Mouse (Mus musculus) heart, adult 8-10 months (tissue): Measurements from ENCODE around the gene Dnajc24. TPM values are rescaled to one million over a fixed set of nuclear protein-coding genes. Genes with fewer than 3 reads are reported as not detected.
A peak's percentile ranks its signal among the peaks of the same experiment; 100 is the strongest.

Source experiments
- DNase-seq: peaks from one replicate; pipeline ENCODE4 v3.0.0; 2022; ENCODE audit warnings: low spot score
- microRNA-seq: library from miRNA; unstranded; fragments of <30 nt; microRNA quantifications from one replicate; pipeline ENCODE4 v1.2.0, GENCODE M21; 2022
- total RNA-seq, 4 experiments: library from RNA; stranded (reverse); gene quantifications; 2 replicates each; pipeline ENCODE4 v1.2.4; 2022

Dnajc24 gene
- total RNA-seq = 10 to 100 TPM; 11.7 to 21.7 (median 15.2) TPM

GRCm38 (mm10) chr2:106002835-106003739 lies at the start of gene Dnajc24:
Dnajc24 (minus strand) TSS chr2:106003549.
- DNase-seq = peak; percentile 90

GRCm38 (mm10) chr2:106046686-106047085 lies 43.3 kb upstream of the Dnajc24 start:
- DNase-seq = no peak

DNA sequence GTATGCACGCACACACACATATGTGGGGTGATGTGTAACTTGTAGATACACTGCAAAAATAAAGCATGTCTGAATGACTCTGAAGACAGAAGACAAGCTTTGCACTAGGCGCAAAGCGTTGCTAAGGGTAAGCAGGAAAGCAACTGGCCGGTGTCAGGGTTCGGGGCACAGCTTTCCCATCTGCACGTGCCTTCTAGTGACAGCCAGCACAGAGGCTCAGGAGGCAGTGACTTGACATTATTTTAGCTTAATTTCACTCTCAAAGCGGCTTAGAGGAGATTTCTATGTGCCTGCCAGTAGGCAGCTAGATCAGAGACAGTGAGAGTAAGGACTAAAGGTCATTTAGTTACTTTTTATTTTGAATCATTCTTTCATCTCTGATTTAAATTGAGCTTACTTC lies 39.1 kb upstream of the Dnajc24 start:
- DNase-seq = no peak

GRCm38 (mm10) chr2:106041961-106042360 lies 38.6 kb upstream of the Dnajc24 start:
- DNase-seq = no peak

- no peak for DNase-seq
These were observed 34.9 kb upstream of the Dnajc24 start for GRCm38 (mm10) chr2:106038286-106038685.

DNA sequence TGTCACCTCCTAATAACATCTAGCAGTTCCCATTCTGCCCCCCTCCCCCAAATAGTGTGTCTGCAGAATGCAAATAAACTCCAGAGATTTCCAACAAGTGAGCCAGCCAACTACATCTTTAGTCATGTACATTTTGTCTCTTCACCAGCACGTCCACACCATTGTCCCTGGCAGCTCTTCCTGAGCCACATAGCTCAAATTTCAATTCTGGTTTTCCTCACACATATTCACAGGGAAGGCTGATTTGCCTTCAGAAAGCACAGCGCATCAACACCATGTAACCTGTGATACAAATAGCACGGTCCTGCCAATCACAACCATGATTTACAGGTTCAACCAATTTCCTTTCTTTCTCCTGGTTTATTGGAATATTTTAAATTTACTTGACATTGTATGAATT lies 21.5 kb upstream of the Dnajc24 start:
- DNase-seq = no peak

DNA sequence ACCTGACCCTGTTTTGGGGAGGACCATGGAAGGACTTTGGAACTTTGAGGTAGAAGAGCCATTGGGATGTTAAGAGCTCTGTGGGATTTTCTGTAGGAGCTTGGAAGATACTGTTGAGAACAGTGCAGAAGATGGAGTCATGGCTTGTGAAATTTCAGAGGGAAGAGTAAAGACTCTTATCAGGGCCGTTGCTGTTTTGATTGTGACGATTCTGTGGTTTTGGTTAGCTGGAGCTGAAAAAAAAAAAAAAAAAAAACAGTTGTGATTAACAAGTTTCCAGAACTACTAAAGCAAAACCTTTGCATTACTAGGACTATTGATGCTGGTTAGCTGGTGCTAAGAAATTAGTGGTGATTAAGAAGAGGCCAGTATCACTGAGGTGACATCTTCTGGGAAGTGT lies 5.1 kb upstream of the Dnajc24 start:
- no peak for DNase-seq

DNA sequence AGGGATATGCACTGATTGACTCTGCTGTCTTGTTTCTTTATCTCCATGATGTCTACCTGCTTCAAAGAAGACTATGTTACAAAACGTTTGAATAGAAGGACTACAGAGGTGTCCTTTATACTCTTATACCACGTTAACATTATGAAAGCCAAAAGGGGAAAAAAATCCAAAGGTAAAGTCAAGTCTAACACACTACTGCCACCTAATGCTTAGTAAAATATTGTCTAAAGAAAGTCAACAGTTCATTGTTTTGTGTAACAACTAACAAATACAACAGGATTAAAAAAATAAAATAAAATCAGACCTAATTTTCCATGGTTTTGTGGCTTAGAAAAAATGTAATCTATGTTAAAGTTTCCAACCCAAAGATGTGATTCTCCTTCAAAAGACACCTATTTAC lies 15.3 kb downstream of the Dnajc24 start:
- no peak for DNase-seq

- DNase-seq = no peak
These were observed 16.2 kb downstream of the Dnajc24 start for GRCm38 (mm10) chr2:105987131-105987530.

DNA sequence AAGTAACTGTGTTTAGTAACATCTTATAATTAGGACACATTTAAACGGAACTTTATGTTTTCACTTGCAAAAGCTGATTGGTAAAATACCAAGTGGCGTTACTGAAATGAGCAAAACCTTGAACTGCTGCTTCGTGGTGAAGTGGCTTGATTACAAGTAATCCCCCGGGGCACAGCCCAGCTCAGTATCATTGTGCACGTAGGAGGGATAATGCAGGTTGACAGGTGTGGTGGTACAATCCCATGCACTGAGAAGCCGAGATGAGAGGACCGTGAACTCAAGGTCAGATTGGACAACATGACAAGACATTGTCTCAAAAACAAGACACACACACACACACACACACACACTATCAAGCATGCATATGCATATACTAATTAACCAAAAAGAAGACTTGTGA lies 18.1 kb downstream of the Dnajc24 start:
- no peak for DNase-seq

DNA sequence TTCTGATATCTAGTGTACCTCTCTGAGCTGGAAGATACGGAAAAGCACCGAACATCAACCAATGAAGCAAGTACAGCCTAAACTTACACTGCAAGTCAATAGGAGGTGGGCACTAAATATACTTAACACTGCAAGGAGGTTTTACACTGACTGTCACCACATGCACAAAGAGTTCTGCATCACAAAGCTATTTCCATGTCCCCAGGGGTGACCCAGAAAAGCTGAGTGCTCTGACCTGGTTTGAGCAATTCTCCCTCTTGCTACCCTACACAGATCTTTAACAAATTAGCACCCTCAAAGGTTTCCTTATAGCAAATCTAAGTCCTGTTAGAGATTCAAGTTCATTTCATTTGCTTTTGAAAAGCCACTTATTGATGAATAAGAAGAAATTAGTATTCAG lies 25.3 kb downstream of the Dnajc24 start:
- no peak for DNase-seq

- no peak for DNase-seq
These were observed 29.4 kb downstream of the Dnajc24 start for GRCm38 (mm10) chr2:105973941-105974340.

DNA sequence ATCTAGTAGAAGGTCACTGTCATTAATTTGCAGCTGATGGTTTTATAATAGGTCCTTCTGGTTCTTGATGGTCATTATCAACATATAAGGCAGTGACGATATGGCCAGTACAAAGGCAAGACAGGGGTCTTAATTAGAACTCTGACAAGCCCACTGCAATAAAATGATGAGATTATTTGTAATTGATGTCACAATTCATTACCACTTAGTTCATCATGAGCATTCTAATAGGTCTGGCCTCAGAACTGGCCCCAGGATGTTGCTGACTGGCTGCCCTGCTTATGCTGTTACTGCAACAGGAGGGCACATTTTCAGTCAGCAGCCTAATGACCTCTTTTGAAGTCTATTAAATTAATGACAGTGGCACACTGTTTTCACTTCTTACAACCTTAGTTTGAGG lies 39.9 kb downstream of the Dnajc24 start:
- no peak for DNase-seq

GRCm38 (mm10) chr2:105953862-105954261 lies 49.5 kb downstream of the Dnajc24 start:
- no peak for DNase-seq

DNA sequence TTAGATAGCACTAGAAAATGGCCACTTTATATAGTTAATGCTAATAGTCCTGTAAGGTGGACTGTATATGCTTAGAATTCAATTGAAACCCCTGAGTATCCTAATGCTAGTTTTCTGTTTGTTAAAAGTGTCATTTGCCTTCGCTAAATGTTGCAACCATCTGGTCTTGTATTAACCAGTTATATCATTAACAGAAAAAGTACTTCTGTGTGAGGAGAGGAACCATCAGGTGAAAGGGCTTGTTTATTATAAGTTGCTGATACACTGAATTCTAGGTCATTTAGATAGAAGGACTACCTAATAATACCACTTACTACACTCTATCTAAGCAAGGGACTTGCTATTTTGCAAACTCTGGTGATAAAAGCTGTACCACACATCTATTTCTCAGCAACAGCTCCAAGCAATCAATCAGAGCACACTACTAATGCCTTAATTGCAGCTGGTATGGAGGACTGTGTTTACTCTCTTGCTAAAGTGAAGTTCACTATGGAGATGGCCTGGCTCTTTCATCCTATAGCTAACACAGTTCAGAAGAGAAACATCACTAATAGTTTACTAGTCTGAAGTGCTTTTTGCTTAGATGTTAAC lies 51.9 kb downstream of the Dnajc24 start:
- DNase-seq = no peak

- DNase-seq = no peak
These were observed 53.2 kb downstream of the Dnajc24 start for GRCm38 (mm10) chr2:105950131-105950530.

- DNase-seq = no peak
These were observed 85.6 kb downstream of the Dnajc24 start for GRCm38 (mm10) chr2:105917623-105918346.

Small RNA genes lying within 50 kb of the gene (microRNA-seq; reads per million reads assigned to microRNA genes)
- gene Gm22002 = not detected

Other genes with a start within 250 kb of the Dnajc24 start
- 10 to 100 TPM; 10.4 to 14.9 (median 13.1) TPM for gene Elp4, start 99.0 kb downstream of the Dnajc24 start, total RNA-seq
- gene Immp1l, start 98.9 kb downstream of the Dnajc24 start, total RNA-seq = 100 to 1,000 TPM in 2 of 4 experiments, 10 to 100 TPM in 2; 84.0 to 103 (median 99.7) TPM